In the genomic region with DNA sequence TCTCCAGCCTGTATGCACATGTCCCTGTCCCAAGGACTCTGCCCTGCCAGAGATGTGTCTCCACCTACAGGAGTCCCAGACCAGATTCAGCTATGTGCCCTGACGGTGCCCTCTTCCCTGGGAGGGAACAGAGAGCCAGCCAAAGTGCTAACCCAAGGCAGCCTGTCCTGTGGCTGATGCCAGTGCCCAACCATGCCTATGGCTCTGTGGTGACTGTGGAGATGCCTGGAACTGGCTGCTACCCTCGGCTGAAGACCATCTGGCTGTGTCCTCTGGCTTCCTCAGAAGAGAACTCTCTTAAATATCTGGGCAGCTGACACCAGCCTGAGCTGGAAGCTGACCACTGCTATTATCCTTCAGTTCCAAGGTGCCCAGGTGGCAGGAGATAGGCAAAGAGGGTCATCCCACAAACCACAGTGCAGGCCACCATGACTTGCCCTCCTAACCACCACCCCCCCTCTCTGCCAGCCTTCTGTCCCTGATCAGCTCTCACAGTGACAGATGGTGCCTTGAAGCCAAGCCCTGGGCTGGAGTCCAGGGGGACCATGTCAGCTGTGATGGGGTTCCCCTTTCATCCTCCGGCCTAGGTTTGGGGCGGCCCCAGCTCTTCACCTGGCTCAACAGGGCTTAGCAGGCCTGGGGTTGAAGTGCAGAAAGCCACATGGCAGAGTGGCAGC, we compare ENCODE assay signal across 10 mouse cellular contexts. TPM values are rescaled to one million over a fixed set of nuclear protein-coding genes. Genes with fewer than 3 reads are reported as not detected.
A peak's percentile ranks its signal among the peaks of the same experiment; 100 is the strongest.
DNase-seq lines count a peak whose midpoint lies in the region; ATAC-seq and TF ChIP-seq lines count a peak whose summit lies in the region.
"Had no signal": no experiment of that assay in that cellular context is flagged by ENCODE, and none has a peak within 500 bp of the region (broad histone marks: within the 10 kb centered on the region; RNA-seq: fewer than 3 reads in every experiment).

No protein-coding gene starts in this region.

- peak; percentile 56; the same call in 1 of the 2 replicates for ATAC-seq in embryonic facial prominence, embryonic 14.5 days (ENCODE audit: low read depth)
- 0 out of 2 replicates have a peak, but pooled peaks have one; percentile 24 for ATAC-seq in heart, embryonic 15.5 days (replicated peaks; ENCODE audit: insufficient number of reproducible peaks, insufficient read depth, low FRiP score, low read depth)
- ATAC-seq in monocyte, adult 5-6 weeks (replicated peaks; ENCODE audit: insufficient number of reproducible peaks, low FRiP score, low TSS enrichment, poor library complexity, severe bottlenecking), result no peak
- ATAC-seq in inflammation-experienced regulatory T-cells, adult 6 months, result no peak

- H3K9me3 ChIP-seq in embryonic facial prominence, embryonic 14.5 days (ENCODE audit: control insufficient read depth, low read length), result no peaks in the 10 kb centered on the region
- no peaks in the 10 kb centered on the region for H3K9me3 ChIP-seq in heart, embryonic 15.5 days (replicated peaks)
- H3K9me3 ChIP-seq: neural tube, embryonic 12.5 days had no signal

- H3K27me3 ChIP-seq in embryonic facial prominence, embryonic 14.5 days (replicated peaks; ENCODE audit: control insufficient read depth, insufficient read depth, low read length), result no peaks in the 10 kb centered on the region
- H3K27me3 ChIP-seq in heart, embryonic 15.5 days, result no peaks in the 10 kb centered on the region
- H3K27me3 ChIP-seq in kidney, adult 2 months (replicated peaks; ENCODE audit: control insufficient read depth, insufficient read depth, low read length), result no peaks in the 10 kb centered on the region
- H3K27me3 ChIP-seq: neural tube, embryonic 12.5 days had no signal

- whole genome bisulfite sequencing in embryonic facial prominence, embryonic 14.5 days, result 86% methylated on average over 4 of the region's 4 CpGs
- 68% methylated on average over 4 of the region's 4 CpGs for WGBS in heart, embryonic 15.5 days
- 86% methylated on average over 4 of the region's 4 CpGs for WGBS in kidney, adult 2 months

- H3K4me3 ChIP-seq in embryonic facial prominence, embryonic 14.5 days (ENCODE audit: low read depth, low read length), result no peak overlapping the region
- no peak overlapping the region for H3K4me3 ChIP-seq in heart, embryonic 15.5 days
- no peak overlapping the region for H3K4me3 ChIP-seq in kidney, adult 2 months (ENCODE audit: insufficient read depth, low read depth, low read length)
- H3K4me3 ChIP-seq: neural tube, embryonic 12.5 days had no signal

- DNase-seq in 3134 (ENCODE audit: extremely low read depth, insufficient read length, low spot score) (peak; percentile 44), 416B (ENCODE audit: low read depth) (peak; percentile 81)
- DNase-seq in embryonic facial prominence, embryonic 14.5 days (ENCODE audit: low spot score), result peak; percentile 49
- no peak for DNase-seq in kidney, adult 2 months
- no peak for DNase-seq in embryo, embryonic 10 days (ENCODE audit: low spot score)

- no peak overlapping the region for H3K27ac ChIP-seq in embryonic facial prominence, embryonic 14.5 days (replicated peaks; ENCODE audit: low read depth, low read length)
- peak overlapping the region; percentile 61 for H3K27ac ChIP-seq in heart, embryonic 15.5 days
- H3K27ac ChIP-seq in kidney, adult 2 months (ENCODE audit: insufficient read depth, low read depth, low read length), result no peak overlapping the region
- H3K27ac ChIP-seq: neural tube, embryonic 12.5 days had no signal

- no peaks in the 10 kb centered on the region for H3K36me3 ChIP-seq in embryonic facial prominence, embryonic 14.5 days (ENCODE audit: control insufficient read depth, insufficient read depth, low read length)
- H3K36me3 ChIP-seq in heart, embryonic 15.5 days, result no peaks in the 10 kb centered on the region
- no peaks in the 10 kb centered on the region for H3K36me3 ChIP-seq in kidney, adult 2 months (ENCODE audit: control insufficient read depth, insufficient read depth, low read length)
- H3K36me3 ChIP-seq: neural tube, embryonic 12.5 days had no signal

- TF ChIP-seq POLR2A in kidney, adult 2 months (IDR thresholded peaks at IDR 0.05; ENCODE audit: low read depth, low read length), result no peak

- TF ChIP-seq CTCF in kidney, adult 2 months (conservative IDR thresholded peaks at IDR 0.05; ENCODE audit: insufficient read depth, insufficient read length, low read depth, low read length), result no peak

- H3K4me1 ChIP-seq in embryonic facial prominence, embryonic 14.5 days (ENCODE audit: control insufficient read depth, insufficient read depth, low read length), result peaks cover 3% of the 10 kb centered on the region; the same call in 1 of the 2 replicates
- peaks cover 26% of the 10 kb centered on the region for H3K4me1 ChIP-seq in heart, embryonic 15.5 days (replicated peaks)
- H3K4me1 ChIP-seq in kidney, adult 2 months (ENCODE audit: control insufficient read depth, insufficient read depth, low read length), result no peaks in the 10 kb centered on the region

- H3K9ac ChIP-seq in embryonic facial prominence, embryonic 14.5 days (ENCODE audit: low read depth, low read length), result no peak overlapping the region
- no peak overlapping the region for H3K9ac ChIP-seq in heart, embryonic 15.5 days
- H3K9ac ChIP-seq: neural tube, embryonic 12.5 days had no signal

- H3K4me2 ChIP-seq in embryonic facial prominence, embryonic 14.5 days (ENCODE audit: low read depth, low read length), result no peak overlapping the region
- H3K4me2 ChIP-seq in heart, embryonic 15.5 days, result no peak overlapping the region
- H3K4me2 ChIP-seq: neural tube, embryonic 12.5 days had no signal

RNA-seq across cellular contexts. Expression of gene Atoh8, which starts 18.7 kb away (rescaled TPM):
- polyA plus RNA-seq in embryonic facial prominence, embryonic 14.5 days (2014; fragmentation: Nextera tagmentation; extraction: Ambion mirVana), result 12.1 and 12.9 TPM in 2 replicates
- 14.0 and 17.4 TPM in 2 replicates for polyA plus RNA-seq in heart, embryonic 15.5 days (2015; fragmentation: Nextera tagmentation; extraction: Ambion mirVana)
- 0.49 TPM in 1 of 3 replicates, not detected in the others for total RNA-seq in monocyte, adult 5-6 weeks (2017)
- polyA plus RNA-seq in kidney, adult 2 months (2012; rRNA removed), result 7.7 and 10.1 TPM in 2 replicates
- not detected for polyA plus RNA-seq in inflammation-experienced regulatory T-cells, adult 6 months (2017; shearing (Covaris generic))

RNA-seq across cellular contexts. Expression of gene Sftpb, which starts 50.4 kb away (rescaled TPM):
- not detected in 2 replicates for polyA plus RNA-seq in embryonic facial prominence, embryonic 14.5 days (2014; fragmentation: Nextera tagmentation; extraction: Ambion mirVana)
- 2.1 and 6.4 TPM in 2 replicates for polyA plus RNA-seq in heart, embryonic 15.5 days (2015; fragmentation: Nextera tagmentation; extraction: Ambion mirVana)
- not detected in 3 replicates for total RNA-seq in monocyte, adult 5-6 weeks (2017)
- polyA plus RNA-seq in kidney, adult 2 months (2012; rRNA removed), result not detected in 2 replicates
- not detected for polyA plus RNA-seq in inflammation-experienced regulatory T-cells, adult 6 months (2017; shearing (Covaris generic))
- polyA plus RNA-seq: limb, embryonic 11.5 days; neural tube, embryonic 12.5 days had no signal

Comparison
In these comparisons a context has a peak if more than half of its experiments do, and no peak if none do; other contexts are left out.
1. DNase-seq: peak in 3134 (single experiment), 416B (single experiment) and embryonic facial prominence, embryonic 14.5 days (single experiment); none in kidney, adult 2 months (single experiment) and embryo, embryonic 10 days (single experiment).
2. ATAC-seq: peak in embryonic facial prominence, embryonic 14.5 days (single experiment) and heart, embryonic 15.5 days (single experiment); none in monocyte, adult 5-6 weeks (single experiment) and inflammation-experienced regulatory T-cells, adult 6 months (single experiment).